Mouse (Mus musculus) mouse embryonic stem cell (cell line): ENCODE data around the gene Trappc2l.

Source experiments
- in situ Hi-C, 2 experiments: fragments of 300-500 bp; cut with MboI; formaldehyde crosslinking; loops; 1 replicate in 1 of 2; 3 replicates in 1 of 2; pipeline ENCODE4 v1.14.3; 2019 to 2020; ENCODE audit warnings: low sequenced_read_pairs in 2 of 2, low pct_unique_long_range_greater_than_20kb in 1 of 2, mixed read lengths in 1 of 2; ENCODE audit not compliant: unreplicated experiment in 1 of 2

The Trappc2l gene

DNA sequence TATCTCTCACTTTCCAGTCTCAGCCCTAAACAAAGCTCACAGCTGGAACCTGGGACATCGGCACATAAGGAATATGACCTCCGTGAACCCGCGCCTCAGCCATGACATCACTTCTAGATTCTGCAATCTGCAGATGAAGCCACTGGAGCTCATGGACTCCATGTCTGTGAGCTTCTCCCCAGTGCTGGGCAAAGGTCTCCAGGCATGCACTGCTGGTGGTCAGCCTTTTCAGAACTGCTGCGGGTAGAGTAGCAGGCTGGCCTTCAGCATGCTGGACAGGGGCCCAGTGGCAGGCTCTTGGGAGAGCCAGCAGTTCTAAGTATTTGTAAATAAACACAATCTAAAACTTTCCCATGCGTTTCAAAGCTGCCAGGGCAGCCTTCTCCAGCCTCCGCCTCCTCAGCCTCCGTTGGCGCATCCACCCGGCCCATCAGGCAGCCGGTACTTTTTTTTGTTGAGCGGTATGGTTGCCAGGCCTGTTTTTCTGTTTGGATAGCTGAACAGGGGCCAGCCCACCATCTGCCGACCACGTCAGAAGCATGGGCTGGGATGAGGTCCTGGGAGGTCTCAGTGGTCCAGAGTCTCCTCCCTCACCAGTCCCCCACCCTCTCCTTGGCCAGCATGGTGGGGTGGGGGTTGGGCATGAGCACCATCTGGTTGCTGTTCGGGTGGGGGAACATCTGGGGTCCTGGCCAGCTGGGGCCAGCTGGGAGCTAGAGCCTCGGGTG, 28.2 kb downstream of the Trappc2l start:
- in situ Hi-C loops, result no loop called here

- in situ Hi-C loops, result no loop called here
These were observed 29.4 kb downstream of the Trappc2l start for GRCm38 (mm10) chr8:122640825-122641224.

DNA sequence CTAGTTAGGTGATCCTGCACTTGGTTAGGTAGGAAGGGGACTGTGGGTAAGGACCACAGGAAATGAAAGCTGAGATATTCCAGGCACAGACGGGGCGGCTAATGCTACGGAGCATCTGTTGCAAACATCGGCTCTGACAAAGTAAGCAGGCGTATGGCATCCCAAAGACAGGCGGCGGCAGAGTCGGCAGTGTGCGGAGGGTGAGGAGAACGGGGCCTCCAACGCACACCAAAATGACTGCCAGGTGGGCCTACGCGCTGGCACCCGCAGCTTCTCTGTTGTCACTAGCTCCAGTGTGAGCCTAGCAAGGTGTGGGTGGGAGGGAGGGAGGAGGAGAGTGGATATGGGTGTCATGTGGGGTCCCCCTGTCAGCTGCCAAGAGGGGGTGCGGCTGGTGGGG, 30.0 kb downstream of the Trappc2l start:
- in situ Hi-C loops, result no loop called here

- in situ Hi-C loops, result no loop called here
These were observed 30.6 kb downstream of the Trappc2l start for GRCm38 (mm10) chr8:122642071-122642470.

- in situ Hi-C loops, result no loop called here
These were observed 32.9 kb downstream of the Trappc2l start for GRCm38 (mm10) chr8:122644175-122644954.

DNA sequence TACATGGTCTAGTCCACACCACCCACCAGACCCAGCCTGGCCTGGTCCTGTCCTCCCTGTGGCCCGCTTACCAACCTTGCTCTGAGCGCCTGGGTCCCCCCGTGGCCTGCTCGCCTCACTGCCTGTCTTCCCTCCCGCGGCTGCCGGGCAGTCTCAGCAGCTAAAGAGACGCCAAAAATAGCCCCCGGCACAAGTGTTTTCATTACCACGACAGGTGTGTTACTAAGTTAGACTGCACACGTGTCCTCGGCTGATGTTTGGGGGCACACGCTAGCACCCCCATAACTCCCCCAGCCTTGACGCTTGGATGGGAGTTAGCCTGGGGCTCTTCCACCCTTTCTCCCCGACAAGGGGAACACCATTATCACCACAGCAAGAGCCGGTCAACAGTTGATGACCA, 34.9 kb downstream of the Trappc2l start:
- in situ Hi-C loops, result no loop called here

DNA sequence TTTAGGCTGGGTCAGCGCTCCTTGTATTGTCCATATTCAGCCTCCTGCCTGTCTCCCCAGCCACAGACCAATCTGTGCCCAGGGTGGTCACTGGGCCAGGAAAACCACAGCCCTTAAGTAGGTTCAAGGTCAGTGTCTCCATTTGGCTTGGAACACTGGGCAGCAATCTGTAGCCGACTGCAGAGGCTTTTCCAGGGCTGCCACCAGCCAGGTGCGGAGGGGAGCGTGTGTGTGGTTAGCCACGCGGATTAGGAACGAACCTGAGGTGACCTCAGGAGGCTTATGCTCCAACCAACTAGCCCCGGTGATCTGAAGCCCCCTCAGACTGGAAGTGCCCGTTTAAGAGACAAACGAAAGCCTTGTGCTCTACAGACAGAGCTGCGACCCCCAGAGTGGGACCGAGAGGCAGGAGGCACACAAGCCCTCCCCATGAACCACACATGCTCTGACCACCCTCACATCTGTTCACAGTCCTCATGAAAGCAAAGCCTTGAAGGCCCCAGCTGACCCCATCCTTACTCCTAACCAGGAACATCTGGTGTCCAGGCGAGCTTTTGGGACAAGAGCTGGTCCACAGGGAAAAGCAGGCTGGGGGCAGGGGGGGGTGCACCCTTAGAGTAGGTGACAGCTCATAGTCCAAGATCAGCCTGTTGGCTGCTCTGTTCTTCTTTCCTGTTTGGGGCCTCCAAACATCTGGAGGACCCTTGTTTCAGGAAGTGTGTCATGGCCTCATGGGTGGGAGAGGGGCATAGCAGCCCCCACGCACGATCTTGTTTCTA, 36.9 kb downstream of the Trappc2l start:
- in situ Hi-C loops, result no loop called here

DNA sequence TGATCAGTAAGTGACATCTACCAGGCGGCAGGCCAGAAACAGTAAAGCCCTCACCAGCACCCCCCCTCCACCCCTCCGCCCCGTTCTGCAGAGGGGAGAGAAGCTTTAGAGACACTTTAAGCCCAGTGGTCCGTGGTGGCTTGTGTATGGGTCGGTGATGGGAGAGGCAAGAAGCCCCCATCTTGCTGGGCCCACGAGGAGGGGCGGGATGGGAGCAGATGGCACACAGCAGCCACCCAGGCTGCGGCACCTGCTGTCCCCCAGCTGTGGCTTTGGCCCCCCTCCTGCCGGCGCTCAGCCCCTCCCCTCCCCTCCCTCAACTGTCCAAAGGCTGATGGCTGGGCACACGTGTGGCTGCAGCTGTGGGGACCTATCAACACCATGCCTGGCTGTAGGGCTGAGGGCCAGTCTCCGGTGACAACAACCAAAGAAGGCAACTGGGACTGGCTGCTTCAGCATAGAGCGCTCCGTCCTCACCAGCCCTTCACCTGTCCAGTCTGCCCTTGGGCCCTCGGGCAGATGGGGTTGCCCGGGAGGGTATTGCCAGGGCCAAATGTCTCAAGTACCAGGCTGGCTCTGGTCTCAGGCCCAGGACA, 40.0 kb downstream of the Trappc2l start:
- in situ Hi-C loops, result no loop called here

GRCm38 (mm10) chr8:122652643-122653042, 41.2 kb downstream of the Trappc2l start:
- in situ Hi-C loops, result no loop called here

DNA sequence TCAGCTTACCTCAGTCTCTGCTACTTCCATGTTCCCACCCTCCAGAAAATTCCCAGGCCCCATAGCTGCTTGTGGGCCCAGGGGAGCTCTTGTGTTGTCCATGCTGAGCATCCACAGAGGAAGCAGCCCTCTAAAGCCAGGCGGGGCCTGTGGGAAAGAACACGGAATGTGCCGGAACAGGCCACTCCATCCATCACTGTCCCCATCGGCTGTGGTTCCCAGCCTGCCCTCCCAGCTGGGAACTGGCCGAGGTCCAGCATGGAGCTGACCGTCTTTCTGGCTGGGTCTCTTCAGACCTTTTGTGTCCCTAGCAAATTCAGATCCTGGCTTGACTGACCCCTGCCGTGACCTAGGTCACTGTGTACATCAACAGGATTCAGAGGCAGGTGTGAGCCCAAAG, 43.3 kb downstream of the Trappc2l start:
- in situ Hi-C loops, result no loop called here

- in situ Hi-C loops, result no loop called here
These were observed 44.9 kb downstream of the Trappc2l start for GRCm38 (mm10) chr8:122656056-122656999.

DNA sequence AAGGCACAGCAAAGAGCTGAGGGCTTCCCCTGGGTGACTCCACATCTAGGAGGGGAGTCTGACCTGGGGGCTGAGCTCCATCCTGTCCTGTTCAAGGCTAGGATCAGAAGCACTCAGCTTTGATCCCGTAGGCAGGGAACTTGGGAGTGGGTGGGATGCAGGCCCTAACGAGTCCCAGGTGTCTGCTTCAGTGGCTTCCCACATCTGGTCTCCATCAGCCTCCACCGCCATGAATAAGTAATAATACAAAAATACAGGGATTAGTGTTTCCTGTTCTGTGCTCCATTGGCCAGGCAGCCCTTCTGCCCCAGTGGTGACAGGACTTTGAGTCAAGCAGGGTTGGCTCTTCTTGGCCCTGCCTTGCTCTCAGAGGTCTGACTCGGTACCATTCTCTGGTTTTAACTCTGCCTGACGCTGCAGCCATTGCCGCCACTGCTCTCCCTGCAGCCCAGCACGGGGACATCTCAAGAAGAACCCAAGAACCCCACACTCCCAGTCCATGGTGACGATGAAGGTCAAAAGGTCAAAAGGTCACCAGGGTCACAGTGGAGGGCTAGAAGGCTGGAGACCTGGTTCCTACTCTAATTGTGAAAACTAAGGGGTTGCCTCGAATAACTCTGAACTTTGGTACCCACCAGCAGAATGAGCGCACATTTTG, 46.8 kb downstream of the Trappc2l start:
- in situ Hi-C loops, result no loop called here

DNA sequence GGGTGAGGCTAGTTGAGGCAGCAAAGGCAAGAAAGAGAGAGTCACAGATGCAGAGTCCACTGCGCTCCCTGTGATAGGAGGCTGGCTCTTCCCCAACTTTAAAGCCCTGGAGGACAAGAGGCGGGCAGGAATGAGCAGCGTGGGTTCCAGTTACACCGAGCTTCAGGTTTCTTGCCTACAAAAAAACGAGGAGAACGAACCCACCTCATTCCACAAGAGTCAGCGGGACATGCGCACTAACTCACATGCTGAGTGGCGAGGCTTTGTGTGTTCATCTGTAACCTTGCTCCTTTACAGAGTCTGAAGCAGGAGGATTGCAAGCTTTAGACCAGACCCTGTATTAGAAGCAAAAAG, 47.3 kb downstream of the Trappc2l start:
- in situ Hi-C loops, result no loop called here

GRCm38 (mm10) chr8:122660022-122660421, 48.6 kb downstream of the Trappc2l start:
- in situ Hi-C loops, result no loop called here

DNA sequence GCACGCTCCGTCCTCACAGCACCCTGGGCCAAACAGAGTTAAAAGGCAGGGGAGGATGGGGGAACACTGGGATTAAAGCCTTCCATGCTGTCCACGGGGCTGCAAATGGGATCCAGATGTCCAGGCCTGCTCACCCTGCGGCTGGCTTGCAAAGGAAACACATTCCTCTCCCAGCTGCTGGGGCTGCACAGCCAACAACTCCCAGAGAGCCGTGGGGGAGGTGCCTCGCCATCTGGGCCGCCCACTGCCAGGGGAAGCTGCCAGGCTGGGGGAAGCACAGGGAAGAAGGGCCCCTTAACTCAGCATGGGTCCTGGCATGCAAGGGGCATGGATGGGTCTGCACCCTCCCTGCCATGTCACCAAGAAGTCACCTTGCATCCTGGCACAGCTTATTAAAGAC, 49.7 kb downstream of the Trappc2l start:
- in situ Hi-C loops, result no loop called here

GRCm38 (mm10) chr8:122661894-122662293, 50.5 kb downstream of the Trappc2l start:
- in situ Hi-C loops, result no loop called here

GRCm38 (mm10) chr8:122663106-122663505, 51.7 kb downstream of the Trappc2l start:
- in situ Hi-C loops, result no loop called here

DNA sequence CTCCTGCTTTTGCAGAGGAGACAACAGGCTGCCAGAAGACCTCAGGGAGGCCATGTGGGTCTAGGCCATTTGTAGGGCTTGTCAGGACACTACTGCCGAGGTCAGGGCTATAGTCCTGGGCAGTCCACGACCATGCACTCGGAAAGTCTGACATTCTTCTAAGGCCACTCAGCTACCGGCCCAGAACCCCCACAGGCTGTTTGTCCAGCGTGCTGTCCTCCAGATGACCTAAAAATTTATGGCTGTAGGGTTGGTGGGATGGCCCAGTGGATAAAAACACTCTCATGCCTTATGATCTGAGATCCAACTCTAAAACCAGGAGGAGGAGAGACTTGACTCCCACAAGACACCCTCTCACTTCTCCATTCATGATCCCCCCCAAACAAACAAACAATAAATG, 52.2 kb downstream of the Trappc2l start:
- in situ Hi-C loops, result no loop called here
